Mouse (Mus musculus) erythroblast, embryonic 14.5 days (primary cell): ENCODE results near the gene Pygl.

Experiments
- GATA1 ChIP-seq: IDR thresholded peaks from 2 replicates; pipeline ENCODE4 v1.6.1; 2012; ENCODE audit warnings: low read length, inconsistent platforms, mixed read lengths
- TAL1 ChIP-seq: IDR thresholded peaks from 3 replicates; pipeline ENCODE4 v1.6.1; 2012; ENCODE audit warnings: low read length, inconsistent platforms, mixed read lengths

- TF ChIP-seq TAL1, result no peak
- no peak for TF ChIP-seq GATA1
Observed at GRCm38 (mm10) chr12:70156222-70156621, 75.1 kb downstream of the Pygl start.
